Mouse (Mus musculus) ES-E14 (cell line): ENCODE measurements around the gene Utrn.

Experiments used
- CHD2 ChIP-seq: IDR thresholded peaks from 2 replicates; pipeline ENCODE4 v1.6.1; 2014; ENCODE audit warnings: mild to moderate bottlenecking, low read depth, low read length, inconsistent platforms
- ZNF384 ChIP-seq: IDR thresholded peaks from 2 replicates; pipeline ENCODE4 v1.6.1; 2012; ENCODE audit warnings: low read depth, low read length, inconsistent platforms

- TF ChIP-seq CHD2 (no peak), ZNF384 (no peak)
Observed at GRCm38 (mm10) chr10:12814411-12814810, 54.8 kb downstream of the Utrn start.
